Mouse (Mus musculus): ENCODE results near the gene Exoc3l4.

DNA sequence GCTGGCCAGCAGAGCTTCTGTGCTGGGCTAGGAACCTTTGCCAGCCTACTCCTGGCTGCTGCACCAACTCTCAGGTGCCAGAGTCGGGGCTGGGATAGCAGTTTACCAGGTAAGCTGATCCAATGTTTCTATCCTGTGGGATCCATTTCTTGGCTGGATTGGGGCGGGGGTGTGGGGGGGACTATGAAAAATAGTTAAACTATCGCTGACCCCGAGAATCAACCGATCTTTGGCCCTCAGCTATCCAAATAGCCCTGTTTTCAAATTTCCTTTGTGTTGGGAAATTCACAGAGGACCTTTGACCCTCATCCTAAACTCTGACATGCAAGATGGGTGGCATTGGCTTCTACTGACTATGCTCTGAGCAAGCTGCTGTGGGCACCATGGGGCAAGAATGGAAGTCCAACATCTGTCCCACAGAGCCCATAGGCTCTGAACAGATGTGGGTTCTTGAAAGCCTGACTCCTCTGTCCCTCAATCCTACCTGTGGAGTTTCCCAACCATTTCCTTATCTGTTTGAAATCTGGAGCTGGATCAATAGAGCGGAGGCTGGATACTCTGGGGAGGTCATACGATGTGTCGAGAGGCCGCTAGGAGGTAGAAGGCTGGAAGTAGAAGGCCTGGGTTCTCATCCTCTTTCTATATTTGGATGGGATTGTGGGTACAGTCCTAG, 24.0 kb downstream of the Exoc3l4 start:
- TF ChIP-seq CTCF (IDR thresholded peaks at IDR 0.05; ENCODE audit: low read depth): no peak
- no peak for TF ChIP-seq EP300 (optimal IDR thresholded peaks at IDR 0.05)

All from stomach, postnatal 0 days (tissue).